In the genomic region with DNA sequence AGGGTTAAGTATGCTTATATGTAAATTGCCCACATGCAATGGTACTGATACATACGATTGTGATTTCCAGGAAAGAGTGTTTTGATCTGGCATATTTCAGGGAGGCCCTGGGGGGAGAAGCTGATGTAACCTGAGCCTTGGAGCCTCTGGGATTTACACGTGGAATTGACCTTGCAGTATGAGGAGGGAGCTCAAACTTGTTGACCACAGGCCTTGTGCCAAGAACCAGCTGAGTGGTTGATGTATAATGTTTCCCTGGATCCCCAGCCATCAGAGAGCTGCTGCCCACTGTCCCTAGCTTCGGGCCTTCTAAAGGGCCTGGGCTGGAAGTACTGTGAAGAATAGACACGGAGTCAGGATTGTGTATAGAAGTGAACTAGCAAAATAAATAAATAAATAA, we compare ENCODE assay signal across 9 mouse cellular contexts. TPM values are rescaled to one million over a fixed set of nuclear protein-coding genes. Genes with fewer than 3 reads are reported as not detected.
DNase-seq lines count a peak whose midpoint lies in the region; ATAC-seq and TF ChIP-seq lines count a peak whose summit lies in the region.
"Had no signal": no experiment of that assay in that cellular context is flagged by ENCODE, and none has a peak within 500 bp of the region (broad histone marks: within the 10 kb centered on the region; RNA-seq: fewer than 3 reads in every experiment).

No protein-coding gene starts in this region.

- H3K27ac ChIP-seq in hindbrain, embryonic 12.5 days, result no peak overlapping the region
- H3K27ac ChIP-seq in liver, embryonic 11.5 days (ENCODE audit: low read depth, low read length), result no peak overlapping the region
- H3K27ac ChIP-seq in stomach, embryonic 14.5 days (ENCODE audit: low read length), result no peak overlapping the region

- DNase-seq in adrenal gland, postnatal 10 days, result peak; percentile 32
- no peak for DNase-seq in adrenal gland, adult 2 months
- no peak for DNase-seq in liver, embryonic 11.5 days (ENCODE audit: low spot score)
- DNase-seq in layer of hippocampus, adult 11-12 months (ENCODE audit: low spot score), result no peak
- DNase-seq in left cerebral cortex, postnatal 14 days (ENCODE audit: low spot score in 2 of 2), result no peak

- ATAC-seq in hindbrain, embryonic 12.5 days (ENCODE audit: low FRiP score), result no peak
- ATAC-seq in liver, embryonic 11.5 days (replicated peaks; ENCODE audit: low FRiP score), result no peak
- ATAC-seq in stomach, embryonic 14.5 days (ENCODE audit: insufficient number of reproducible peaks, insufficient read depth, low FRiP score, low read depth), result no peak

- no peak overlapping the region for H3K9ac ChIP-seq in hindbrain, embryonic 12.5 days
- H3K9ac ChIP-seq in liver, embryonic 11.5 days (ENCODE audit: low read depth, low read length), result peak overlapping the region; percentile 75
- no peak overlapping the region for H3K9ac ChIP-seq in stomach, embryonic 14.5 days (replicated peaks; ENCODE audit: low read depth, low read length)

- no peaks in the 10 kb centered on the region for H3K9me3 ChIP-seq in E14TG2a.4 (ENCODE audit: low read length)
- H3K9me3 ChIP-seq in hindbrain, embryonic 12.5 days (replicated peaks), result no peaks in the 10 kb centered on the region
- H3K9me3 ChIP-seq in liver, embryonic 11.5 days (ENCODE audit: control insufficient read depth, low read length), result no peaks in the 10 kb centered on the region
- no peaks in the 10 kb centered on the region for H3K9me3 ChIP-seq in stomach, embryonic 14.5 days (ENCODE audit: control insufficient read depth, low read depth, low read length)

- peak overlapping the region; percentile 87 for H3K4me3 ChIP-seq in E14TG2a.4 (replicated peaks; ENCODE audit: low read length)
- no peak overlapping the region for H3K4me3 ChIP-seq in hindbrain, embryonic 12.5 days
- H3K4me3 ChIP-seq in liver, embryonic 11.5 days (ENCODE audit: low read depth, low read length), result peak overlapping the region; percentile 78
- H3K4me3 ChIP-seq in stomach, embryonic 14.5 days (ENCODE audit: low read depth, low read length), result peak overlapping the region; percentile 64

- 59% methylated on average over 4 of the region's 4 CpGs for WGBS in hindbrain, embryonic 12.5 days
- WGBS in liver, embryonic 11.5 days, result 48% methylated on average over 4 of the region's 4 CpGs
- 44% methylated on average over 4 of the region's 4 CpGs for WGBS in stomach, embryonic 14.5 days

- peaks cover 21% of the 10 kb centered on the region for H3K36me3 ChIP-seq in E14TG2a.4 (ENCODE audit: insufficient read depth, low read length)
- no peaks in the 10 kb centered on the region for H3K36me3 ChIP-seq in hindbrain, embryonic 12.5 days
- peaks cover 8% of the 10 kb centered on the region; the same call in 1 of the 2 replicates for H3K36me3 ChIP-seq in liver, embryonic 11.5 days (ENCODE audit: control insufficient read depth, insufficient read depth, low read length)
- no peaks in the 10 kb centered on the region; the same call in 1 of the 2 replicates for H3K36me3 ChIP-seq in stomach, embryonic 14.5 days (ENCODE audit: control insufficient read depth, insufficient read depth, low read length)

- intact Hi-C loops in left cerebral cortex, postnatal 14 days (cut with DNase I), result no loop called here

- no peak for TF ChIP-seq CTCF in E14TG2a.4 (conservative IDR thresholded peaks at IDR 0.05; ENCODE audit: low read length)

- peak overlapping the region; percentile 63 for H3K4me2 ChIP-seq in hindbrain, embryonic 12.5 days (replicated peaks)
- peak overlapping the region; percentile 62 for H3K4me2 ChIP-seq in liver, embryonic 11.5 days
- H3K4me2 ChIP-seq in stomach, embryonic 14.5 days (replicated peaks; ENCODE audit: low read depth, low read length), result peak overlapping the region; percentile 57

- peaks cover 39% of the 10 kb centered on the region for H3K4me1 ChIP-seq in E14TG2a.4 (replicated peaks; ENCODE audit: low read depth, low read length)
- peaks cover 4% of the 10 kb centered on the region; the same call in 1 of the 2 replicates for H3K4me1 ChIP-seq in hindbrain, embryonic 12.5 days
- peaks cover 13% of the 10 kb centered on the region for H3K4me1 ChIP-seq in liver, embryonic 11.5 days (replicated peaks; ENCODE audit: control insufficient read depth, insufficient read depth, low read length)
- H3K4me1 ChIP-seq in stomach, embryonic 14.5 days (ENCODE audit: control insufficient read depth, insufficient read depth, low read length), result peaks cover 5% of the 10 kb centered on the region

- H3K27me3 ChIP-seq in E14TG2a.4 (ENCODE audit: insufficient read depth, low read length), result no peaks in the 10 kb centered on the region
- H3K27me3 ChIP-seq in hindbrain, embryonic 12.5 days, result no peaks in the 10 kb centered on the region
- H3K27me3 ChIP-seq in liver, embryonic 11.5 days (replicated peaks; ENCODE audit: control insufficient read depth, insufficient read depth, low read length), result no peaks in the 10 kb centered on the region
- H3K27me3 ChIP-seq in stomach, embryonic 14.5 days (ENCODE audit: control insufficient read depth, insufficient read depth, low read length), result no peaks in the 10 kb centered on the region

RNA-seq across cellular contexts. Expression of a gene that starts 1.0 kb away (rescaled TPM):
- total RNA-seq in adrenal gland, postnatal 10 days (2021), result 10 to 100 TPM; 30.4 to 43.9 TPM
- 10 to 100 TPM; 36.4 to 41.6 TPM for total RNA-seq in adrenal gland, adult 2 months (2021)
- polyA plus RNA-seq in adrenal gland, adult 2 months (2012; rRNA removed), result 47.0 and 60.2 TPM in 2 replicates
- 28.0 and 30.8 TPM in 2 replicates for polyA plus RNA-seq in hindbrain, embryonic 12.5 days (2016; fragmentation: Nextera tagmentation; extraction: Ambion mirVana)
- polyA plus RNA-seq in liver, embryonic 11.5 days (2014; fragmentation: Nextera tagmentation; extraction: Ambion mirVana), result 43.8 and 46.9 TPM in 2 replicates
- polyA plus RNA-seq in stomach, embryonic 14.5 days (2014; fragmentation: Nextera tagmentation; extraction: Ambion mirVana), result 23.1 and 30.7 TPM in 2 replicates
- total RNA-seq in left cerebral cortex, postnatal 14 days (2021), result 10 to 100 TPM; 40.0 to 45.7 TPM

RNA-seq across cellular contexts. Expression of a gene that starts 12.1 kb away (rescaled TPM):
- 10 to 100 TPM; 13.8 to 15.1 TPM for total RNA-seq in adrenal gland, postnatal 10 days (2021)
- 10 to 100 TPM; 11.0 to 13.2 TPM for total RNA-seq in adrenal gland, adult 2 months (2021)
- polyA plus RNA-seq in adrenal gland, adult 2 months (2012; rRNA removed), result 37.9 and 39.5 TPM in 2 replicates
- 5.0 and 6.7 TPM in 2 replicates for polyA plus RNA-seq in hindbrain, embryonic 12.5 days (2016; fragmentation: Nextera tagmentation; extraction: Ambion mirVana)
- polyA plus RNA-seq in liver, embryonic 11.5 days (2014; fragmentation: Nextera tagmentation; extraction: Ambion mirVana), result 9.7 and 9.8 TPM in 2 replicates
- 12.1 and 12.8 TPM in 2 replicates for polyA plus RNA-seq in stomach, embryonic 14.5 days (2014; fragmentation: Nextera tagmentation; extraction: Ambion mirVana)
- total RNA-seq in left cerebral cortex, postnatal 14 days (2021), result 1 to 10 TPM; 3.1 TPM

RNA-seq across cellular contexts. Expression of a gene that starts 44.2 kb away (rescaled TPM):
- not detected for total RNA-seq in adrenal gland, postnatal 10 days (2021)
- not detected for total RNA-seq in adrenal gland, adult 2 months (2021)
- polyA plus RNA-seq in adrenal gland, adult 2 months (2012; rRNA removed), result 0.10 TPM in 1 of 2 replicates, not detected in the other
- not detected in 2 replicates for polyA plus RNA-seq in hindbrain, embryonic 12.5 days (2016; fragmentation: Nextera tagmentation; extraction: Ambion mirVana)
- not detected in 2 replicates for polyA plus RNA-seq in liver, embryonic 11.5 days (2014; fragmentation: Nextera tagmentation; extraction: Ambion mirVana)
- polyA plus RNA-seq in stomach, embryonic 14.5 days (2014; fragmentation: Nextera tagmentation; extraction: Ambion mirVana), result not detected in 2 replicates
- total RNA-seq in left cerebral cortex, postnatal 14 days (2021), result under 1 TPM; 0.17 to 0.64 TPM
- total RNA-seq: common myeloid progenitor, adult 5-6 weeks had no signal

RNA-seq across cellular contexts. Expression of a gene that starts 50.5 kb away (rescaled TPM):
- total RNA-seq in adrenal gland, postnatal 10 days (2021), result not detected
- total RNA-seq in adrenal gland, adult 2 months (2021), result not detected
- polyA plus RNA-seq in adrenal gland, adult 2 months (2012; rRNA removed), result not detected in 2 replicates
- 0.17 TPM in 1 of 2 replicates, not detected in the other for polyA plus RNA-seq in hindbrain, embryonic 12.5 days (2016; fragmentation: Nextera tagmentation; extraction: Ambion mirVana)
- polyA plus RNA-seq in liver, embryonic 11.5 days (2014; fragmentation: Nextera tagmentation; extraction: Ambion mirVana), result not detected in 2 replicates
- polyA plus RNA-seq in stomach, embryonic 14.5 days (2014; fragmentation: Nextera tagmentation; extraction: Ambion mirVana), result not detected in 2 replicates
- total RNA-seq in left cerebral cortex, postnatal 14 days (2021), result under 1 TPM in 1 of 2 experiments, not detected in 1; 0.21 TPM
- total RNA-seq: common myeloid progenitor, adult 5-6 weeks had no signal

RNA-seq across cellular contexts. Expression of a gene that starts 55.3 kb away (rescaled TPM):
- 10 to 100 TPM; 42.8 to 52.2 TPM for total RNA-seq in adrenal gland, postnatal 10 days (2021)
- 10 to 100 TPM; 41.9 to 72.8 TPM for total RNA-seq in adrenal gland, adult 2 months (2021)
- 90.6 and 92.6 TPM in 2 replicates for polyA plus RNA-seq in adrenal gland, adult 2 months (2012; rRNA removed)
- polyA plus RNA-seq in hindbrain, embryonic 12.5 days (2016; fragmentation: Nextera tagmentation; extraction: Ambion mirVana), result 41.4 and 42.1 TPM in 2 replicates
- 42.1 and 48.7 TPM in 2 replicates for polyA plus RNA-seq in liver, embryonic 11.5 days (2014; fragmentation: Nextera tagmentation; extraction: Ambion mirVana)
- polyA plus RNA-seq in stomach, embryonic 14.5 days (2014; fragmentation: Nextera tagmentation; extraction: Ambion mirVana), result 48.1 and 65.1 TPM in 2 replicates
- 10 to 100 TPM; 39.2 to 42.3 TPM for total RNA-seq in left cerebral cortex, postnatal 14 days (2021)
